Mouse (Mus musculus) forebrain, embryonic 14.5 days (tissue): ENCODE data around the gene Itih4. TPM values are rescaled to one million over a fixed set of nuclear protein-coding genes. Genes with fewer than 3 reads are reported as not detected.
A peak's percentile ranks its signal among the peaks of the same experiment; 100 is the strongest.

Source experiments
- ATAC-seq: fragments of 200-750 bp; cut with Nextera tagmentation; 2 replicates; pipeline ENCODE4 v1.8.0; 2017; ENCODE audit warnings: mild to moderate bottlenecking, moderate library complexity
- DNase-seq: peaks from one replicate; pipeline ENCODE4 v3.0.0-alpha.2; 2015; ENCODE audit warnings: low spot score
- H3K27ac ChIP-seq: fragments of 300-500 bp; sonication (generic); 2 replicates; pipeline ENCODE4 v1.5.1; 2014; ENCODE audit warnings: low read depth, mild to moderate bottlenecking, control low read depth, low read length, moderate library complexity
- H3K27me3 ChIP-seq: fragments of 300-500 bp; sonication (generic); replicated peaks from 2 replicates; pipeline ENCODE4 v1.6.1; 2014; ENCODE audit warnings: low read length, control low read depth, mixed read lengths; ENCODE audit not compliant: control insufficient read depth, insufficient read depth
- H3K36me3 ChIP-seq: fragments of 300-500 bp; sonication (generic); 2 replicates; pipeline ENCODE4 v1.6.1; 2014; ENCODE audit warnings: low read length, control low read depth; ENCODE audit not compliant: control insufficient read depth, insufficient read depth
- H3K4me1 ChIP-seq: fragments of 300-500 bp; sonication (generic); 2 replicates; pipeline ENCODE4 v1.6.1; 2014; ENCODE audit warnings: antibody characterized with exemption, low read length, control low read depth; ENCODE audit not compliant: control insufficient read depth, insufficient read depth
- H3K4me2 ChIP-seq: fragments of 300-500 bp; sonication (generic); 2 replicates; pipeline ENCODE4 v1.6.1; 2014; ENCODE audit warnings: mild to moderate bottlenecking, control low read depth, low read length
- H3K4me3 ChIP-seq: fragments of 300-500 bp; sonication (generic); 2 replicates; pipeline ENCODE4 v1.5.1; 2014; ENCODE audit warnings: low read depth, low read length, control low read depth
- H3K9ac ChIP-seq: fragments of 300-500 bp; sonication (generic); 2 replicates; pipeline ENCODE4 v1.6.1; 2014; ENCODE audit warnings: mild to moderate bottlenecking, low read length, control low read depth, moderate library complexity
- H3K9me3 ChIP-seq: fragments of 300-500 bp; sonication (generic); replicated peaks from 2 replicates; pipeline ENCODE4 v1.6.1; 2016; ENCODE audit warnings: low read length, control low read depth, mixed read lengths; ENCODE audit not compliant: control insufficient read depth
- WGBS: fragments of 180-500 bp; shearing (Covaris S2); extraction: QIAGEN DNeasy Blood & Tissue Kit; methylation state at CpG from one replicate; pipeline ENCODE4 v1.1.7; 2014; 5-methylcytosine and 5-hydroxymethylcytosine counted together
- polyA plus RNA-seq: library from polyadenylated mRNA; unstranded; fragments of >200 nt; fragmentation: Nextera tagmentation; extraction: Ambion mirVana; gene quantifications from 2 replicates; pipeline ENCODE4 v1.2.1, GENCODE M21; 2014

Itih4 gene
- polyA plus RNA-seq, 1 experiment from 2014 or later: not detected

GRCm38 (mm10) chr14:30943038-30943437, 56.8 kb downstream of the Itih4 start, which contains the start of gene Itih1:
Itih1 (minus strand) TSS chr14:30943289.
- Histone ChIP-seq H3K9me3 (no peaks in the 10 kb centered on the region), H3K36me3 (no peaks in the 10 kb centered on the region), H3K27me3 (no peaks in the 10 kb centered on the region), H3K9ac (no peak within 1 kb of the TSS), H3K27ac (no peak within 1 kb of the TSS), H3K4me1 (no peaks in the 10 kb centered on the region), H3K4me2 (no peak within 1 kb of the TSS), H3K4me3 (no peak within 1 kb of the TSS)
- no peak for ATAC-seq
- WGBS: 85% methylated on average over 7 of the region's 7 CpGs
- no peak for DNase-seq

DNA sequence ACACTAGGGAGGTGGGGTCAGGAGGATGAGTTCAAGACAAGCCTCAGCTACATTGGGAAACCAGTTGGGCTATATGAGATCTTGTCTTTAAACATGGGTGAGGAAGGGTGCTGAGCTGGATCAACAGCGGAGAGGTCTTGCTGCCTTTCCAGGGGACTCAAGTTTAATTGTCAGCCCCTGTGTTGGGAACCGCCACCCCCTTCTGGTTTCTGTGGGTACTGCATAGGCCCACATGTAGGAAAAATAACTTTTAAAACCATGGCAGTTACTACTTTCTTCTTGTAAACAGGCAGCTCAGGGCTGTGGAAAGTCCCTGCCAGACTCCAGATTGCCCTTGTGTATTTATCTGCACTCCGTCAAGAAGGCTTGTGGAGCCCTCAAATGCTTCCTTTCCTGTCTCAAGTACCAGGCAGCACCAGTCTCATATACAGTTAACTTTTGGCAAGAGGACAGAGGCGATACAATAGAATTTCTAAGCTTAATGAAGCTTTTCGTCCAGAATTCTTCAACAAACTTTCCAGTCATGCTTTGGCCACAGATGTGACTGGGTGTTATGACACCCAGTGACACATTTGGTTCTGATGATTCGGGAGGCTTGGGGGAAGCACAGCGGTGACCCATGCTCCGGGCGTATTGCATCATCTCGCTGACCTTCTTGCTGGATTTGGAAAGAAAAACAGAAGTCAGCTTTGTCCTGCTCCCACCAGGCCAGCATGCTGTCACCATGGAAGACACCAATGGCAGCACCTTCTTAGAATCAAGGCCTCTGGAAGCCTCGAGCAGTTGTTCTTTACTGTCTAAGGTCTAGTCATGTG, 57.8 kb downstream of the Itih4 start:
- no peak overlapping the region for H3K27ac ChIP-seq
- 67% methylated on average over 11 of the region's 11 CpGs for WGBS
- no peak for ATAC-seq

GRCm38 (mm10) chr14:30944745-30945144, 58.5 kb downstream of the Itih4 start:
- Histone ChIP-seq H3K27me3 (no peaks in the 10 kb centered on the region), H3K36me3 (no peaks in the 10 kb centered on the region), H3K4me3 (no peak overlapping the region), H3K27ac (no peak overlapping the region), H3K9ac (no peak overlapping the region), H3K4me2 (no peak overlapping the region), H3K4me1 (no peaks in the 10 kb centered on the region), H3K9me3 (no peaks in the 10 kb centered on the region)
- ATAC-seq (no peak), DNase-seq (no peak)
- 89% methylated on average over 2 of the region's 2 CpGs for WGBS

More for the DNA sequence above, 57.8 kb downstream of the Itih4 start:
- peak; percentile 31 for DNase-seq
- Histone ChIP-seq H3K9me3 (no peaks in the 10 kb centered on the region), H3K4me1 (no peaks in the 10 kb centered on the region), H3K27me3 (no peaks in the 10 kb centered on the region), H3K4me2 (no peak overlapping the region), H3K4me3 (no peak overlapping the region), H3K9ac (no peak overlapping the region), H3K36me3 (no peaks in the 10 kb centered on the region)

- DNase-seq (no peak), ATAC-seq (no peak)
- Histone ChIP-seq H3K9ac (no peak overlapping the region), H3K4me1 (peaks cover 7% of the 10 kb centered on the region), H3K9me3 (no peaks in the 10 kb centered on the region), H3K4me3 (no peak overlapping the region), H3K36me3 (peaks cover 4% of the 10 kb centered on the region; the same call in 1 of the 2 replicates), H3K27me3 (no peaks in the 10 kb centered on the region), H3K27ac (no peak overlapping the region), H3K4me2 (no peak overlapping the region)
- WGBS: over 99% methylated on average over 10 of the region's 10 CpGs
Observed at GRCm38 (mm10) chr14:30949986-30950385, 63.7 kb downstream of the Itih4 start.

GRCm38 (mm10) chr14:30951154-30951825, 65.0 kb downstream of the Itih4 start, which contains the start of gene Nek4:
Nek4 (plus strand) TSS chr14:30951377.
- peak within 1 kb of the TSS; percentile 83 for H3K9ac ChIP-seq
- 0% methylated on average over 57 of the region's 57 CpGs for WGBS
- DNase-seq: peak; percentile 99

More at GRCm38 (mm10) chr14:30951154-30951825, 65.0 kb downstream of the Itih4 start, which contains the start of gene Nek4:
- H3K4me1 ChIP-seq: peaks cover 7% of the 10 kb centered on the region
- peak within 1 kb of the TSS; percentile 74 for H3K4me3 ChIP-seq
- no peaks in the 10 kb centered on the region for H3K27me3 ChIP-seq
- no peaks in the 10 kb centered on the region for H3K9me3 ChIP-seq
- H3K36me3 ChIP-seq: peaks cover 4% of the 10 kb centered on the region; the same call in 1 of the 2 replicates
- ATAC-seq: peak; percentile 100
- peak within 1 kb of the TSS; percentile 55; the same call in 1 of the 2 replicates for H3K27ac ChIP-seq
- H3K4me2 ChIP-seq: peak within 1 kb of the TSS; percentile 74

Other genes with a start within 250 kb of the Itih4 start
- gene Rft1, start 232.1 kb upstream of the Itih4 start, polyA plus RNA-seq: 6.0 and 6.7 TPM in 2 replicates
- gene Sfmbt1, start 171.6 kb upstream of the Itih4 start, polyA plus RNA-seq: 19.7 and 20.5 TPM in 2 replicates
- gene Tmem110, start 60.9 kb upstream of the Itih4 start, polyA plus RNA-seq: 15.6 and 16.4 TPM in 2 replicates
- 0.74 and 1.0 TPM in 2 replicates for gene Mustn1, start 7.3 kb upstream of the Itih4 start, polyA plus RNA-seq
- gene Itih3, start 37.3 kb downstream of the Itih4 start, polyA plus RNA-seq: 0.19 and 0.62 TPM in 2 replicates
- gene Itih1, start 56.8 kb downstream of the Itih4 start, polyA plus RNA-seq: not detected in 2 replicates
- 11.2 and 15.0 TPM in 2 replicates for gene Nek4, start 64.9 kb downstream of the Itih4 start, polyA plus RNA-seq
- 55.9 and 56.0 TPM in 2 replicates for gene Glt8d1, start 114.9 kb downstream of the Itih4 start, polyA plus RNA-seq
- gene Spcs1, start 115.2 kb downstream of the Itih4 start, polyA plus RNA-seq: 315 and 338 TPM in 2 replicates
- gene Pbrm1, start 132.7 kb downstream of the Itih4 start, polyA plus RNA-seq: 103 and 125 TPM in 2 replicates
- gene Gnl3, start 132.7 kb downstream of the Itih4 start, polyA plus RNA-seq: 63.3 and 65.1 TPM in 2 replicates
- gene Smim4, start 242.5 kb downstream of the Itih4 start, polyA plus RNA-seq: 72.1 and 93.8 TPM in 2 replicates
- gene Nt5dc2, start 244.6 kb downstream of the Itih4 start, polyA plus RNA-seq: 225 and 288 TPM in 2 replicates